Mouse (Mus musculus): ENCODE results near the gene Apobec3.
"Not testable (repeated sequence)": the region's sequence is repeated elsewhere in the genome, so short reads cannot be mapped to it uniquely, and the experiment has no call there.

The Apobec3 gene

GRCm38 (mm10) chr15:79895221-79896079 is 4.0 kb downstream of the Apobec3 start:
- DNase-seq (ENCODE audit: low spot score in 2 of 2): not testable (repeated sequence)

GRCm38 (mm10) chr15:79896080-79896725 is 4.7 kb downstream of the Apobec3 start:
- DNase-seq (ENCODE audit: low spot score in 2 of 2): no peak

- no peak for DNase-seq (ENCODE audit: low spot score in 2 of 2)
Observed at GRCm38 (mm10) chr15:79898988-79899387, 7.5 kb downstream of the Apobec3 start.

- no peak for DNase-seq (ENCODE audit: low spot score in 2 of 2)
Observed at GRCm38 (mm10) chr15:79899828-79900510, 8.5 kb downstream of the Apobec3 start.

GRCm38 (mm10) chr15:79900751-79901150 is 9.3 kb downstream of the Apobec3 start:
- DNase-seq (ENCODE audit: low spot score in 2 of 2): no peak

GRCm38 (mm10) chr15:79901399-79901798 is 9.9 kb downstream of the Apobec3 start:
- DNase-seq (ENCODE audit: low spot score in 2 of 2): no peak

- DNase-seq (ENCODE audit: low spot score in 2 of 2): not testable (repeated sequence)
Observed at GRCm38 (mm10) chr15:79903081-79903480, 11.6 kb downstream of the Apobec3 start.

- no peak for DNase-seq (ENCODE audit: low spot score in 2 of 2)
Observed at GRCm38 (mm10) chr15:79903963-79904362, 12.5 kb downstream of the Apobec3 start.

- not testable (repeated sequence) for DNase-seq (ENCODE audit: low spot score in 2 of 2)
Observed at GRCm38 (mm10) chr15:79904678-79905077, 13.2 kb downstream of the Apobec3 start.

GRCm38 (mm10) chr15:79905211-79905610 is 13.8 kb downstream of the Apobec3 start:
- DNase-seq (ENCODE audit: low spot score in 2 of 2): no peak

- DNase-seq (ENCODE audit: low spot score in 2 of 2): no peak
Observed at GRCm38 (mm10) chr15:79906855-79907254, 15.4 kb downstream of the Apobec3 start.

GRCm38 (mm10) chr15:79909006-79909405 is 17.5 kb downstream of the Apobec3 start:
- DNase-seq (ENCODE audit: low spot score in 2 of 2): not testable (repeated sequence)

GRCm38 (mm10) chr15:79910812-79911211 is 19.4 kb downstream of the Apobec3 start:
- not testable (repeated sequence) for DNase-seq (ENCODE audit: low spot score in 2 of 2)

GRCm38 (mm10) chr15:79911339-79911738 is 19.9 kb downstream of the Apobec3 start:
- no peak for DNase-seq (ENCODE audit: low spot score in 2 of 2)

- DNase-seq (ENCODE audit: low spot score in 2 of 2): no peak
Observed at GRCm38 (mm10) chr15:79913761-79914346, 22.4 kb downstream of the Apobec3 start.

- DNase-seq (ENCODE audit: low spot score in 2 of 2): no peak
Observed at GRCm38 (mm10) chr15:79914357-79914756, 22.9 kb downstream of the Apobec3 start.

- DNase-seq (ENCODE audit: low spot score in 2 of 2): no peak
Observed at GRCm38 (mm10) chr15:79916150-79916549, 24.7 kb downstream of the Apobec3 start.

- no peak for DNase-seq (ENCODE audit: low spot score in 2 of 2)
Observed at GRCm38 (mm10) chr15:79917111-79917720, 25.8 kb downstream of the Apobec3 start.

GRCm38 (mm10) chr15:79918485-79918884 is 27.0 kb downstream of the Apobec3 start:
- DNase-seq (ENCODE audit: low spot score in 2 of 2): no peak

GRCm38 (mm10) chr15:79919787-79920186 is 28.3 kb downstream of the Apobec3 start:
- no peak for DNase-seq (ENCODE audit: low spot score in 2 of 2)

- no peak for DNase-seq (ENCODE audit: low spot score in 2 of 2)
Observed at GRCm38 (mm10) chr15:79926856-79927416, 35.5 kb downstream of the Apobec3 start.
